Mouse (Mus musculus): ENCODE results near the gene Gtf2ird2. TPM values are rescaled to one million over a fixed set of nuclear protein-coding genes. Genes with fewer than 3 reads are reported as not detected.

Gene Gtf2ird2
- total and polyA plus RNA-seq, 3 experiments: 4.5 to 10.8 (median 9.7) TPM

DNA sequence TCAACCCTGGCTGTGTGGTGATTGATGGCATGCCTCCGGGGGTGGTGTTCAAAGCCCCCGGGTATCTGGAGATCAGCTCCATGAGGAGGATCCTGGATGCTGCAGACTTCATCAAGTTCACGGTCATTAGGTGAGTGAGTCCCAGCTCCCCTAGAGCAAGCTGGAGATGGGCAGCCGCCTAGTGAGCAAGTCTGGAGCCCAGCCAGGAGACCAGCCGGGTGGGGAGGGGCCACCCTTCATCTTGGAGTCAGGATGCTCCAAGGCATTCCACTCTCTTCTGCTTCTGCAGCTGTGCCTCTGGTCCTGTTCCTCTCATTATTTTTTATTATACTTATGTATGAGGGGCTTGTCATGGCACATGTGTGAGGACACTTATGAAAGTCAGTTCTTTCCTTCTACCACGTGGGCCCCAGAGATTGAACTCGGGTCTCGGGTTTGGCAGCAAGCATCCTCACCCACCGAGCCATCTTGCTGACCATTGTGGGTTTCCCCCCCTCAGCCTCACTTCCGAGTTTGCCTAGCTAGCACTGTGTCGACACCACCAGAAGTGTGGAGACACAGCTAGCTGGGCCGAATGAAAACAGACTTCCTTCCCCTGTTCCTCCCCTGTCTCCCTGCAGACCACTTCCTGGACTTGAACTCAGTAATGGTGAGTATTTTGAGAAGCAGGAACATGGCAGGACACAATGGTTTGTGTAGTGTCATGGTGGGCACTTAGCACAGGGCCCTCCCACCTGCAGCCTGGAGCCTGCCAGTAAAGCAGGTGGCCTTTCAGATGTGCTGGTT lies 30.4 kb downstream of the Gtf2ird2 start:
- H3K36me3 ChIP-seq (replicated peaks): no peaks in the 10 kb centered on the region
- no peak for TF ChIP-seq TAL1 (conservative IDR thresholded peaks at IDR 0.05; ENCODE audit: low read depth, low read length)
- no peak for TF ChIP-seq GATA1 (IDR thresholded peaks at IDR 0.05; ENCODE audit: borderline replicate concordance, low read length)
- TF ChIP-seq POLR2AphosphoS5 (IDR thresholded peaks at IDR 0.05; ENCODE audit: insufficient replicate concordance, low read depth, low read length): no peak
- no peak for TF ChIP-seq GATA2 (IDR thresholded peaks at IDR 0.05; ENCODE audit: borderline replicate concordance, low read depth, low read length)
- TF ChIP-seq CTCF (IDR thresholded peaks at IDR 0.05; ENCODE audit: low read depth, low read length): no peak

DNA sequence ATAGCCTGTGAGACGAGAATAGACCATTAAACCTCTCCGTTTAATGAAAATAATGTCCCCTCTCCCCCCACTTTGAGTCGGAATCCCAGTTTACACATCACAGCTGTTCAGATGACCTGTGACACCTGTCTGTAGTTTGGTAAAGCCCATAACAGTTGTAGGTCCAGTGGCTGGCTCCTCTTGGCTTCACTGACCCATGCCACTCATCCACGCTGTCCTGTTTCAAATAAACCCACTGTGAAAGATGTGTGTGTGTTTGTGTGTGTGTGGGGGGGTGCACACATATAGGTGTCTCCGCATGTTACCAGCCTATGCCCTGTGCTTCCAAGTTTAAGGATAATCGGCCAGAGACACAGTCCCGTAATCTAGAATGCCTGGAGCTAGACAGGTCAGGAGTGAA lies 34.1 kb downstream of the Gtf2ird2 start:
- no peak for ATAC-seq (ENCODE audit: extremely low read depth, insufficient number of reproducible peaks, low FRiP score, poor library complexity, severe bottlenecking)
- no peak for TF ChIP-seq TAL1 (conservative IDR thresholded peaks at IDR 0.05; ENCODE audit: low read depth, low read length)
- TF ChIP-seq POLR2AphosphoS5 (IDR thresholded peaks at IDR 0.05; ENCODE audit: insufficient replicate concordance, low read depth, low read length): no peak
- TF ChIP-seq GATA1 (IDR thresholded peaks at IDR 0.05; ENCODE audit: borderline replicate concordance, low read length): no peak
- TF ChIP-seq GATA2 (IDR thresholded peaks at IDR 0.05; ENCODE audit: borderline replicate concordance, low read depth, low read length): no peak
- no peak for TF ChIP-seq CTCF (IDR thresholded peaks at IDR 0.05; ENCODE audit: low read depth, low read length)
- no peak overlapping the region for H3K4me3 ChIP-seq (ENCODE audit: low read depth, low read length)
- H3K9me3 ChIP-seq (replicated peaks): no peaks in the 10 kb centered on the region
- DNase-seq (ENCODE audit: low spot score): no peak
- H3K36me3 ChIP-seq (replicated peaks): peaks cover 5% of the 10 kb centered on the region
- peaks cover 14% of the 10 kb centered on the region for H3K27me3 ChIP-seq (ENCODE audit: insufficient read depth, low read length)
- peaks cover 6% of the 10 kb centered on the region for H3K4me1 ChIP-seq (ENCODE audit: insufficient read depth, low read depth, low read length)

More for the DNA sequence above, 30.4 kb downstream of the Gtf2ird2 start:
- ATAC-seq (ENCODE audit: extremely low read depth, insufficient number of reproducible peaks, low FRiP score, poor library complexity, severe bottlenecking) (no peak), DNase-seq (ENCODE audit: low spot score) (no peak)
- H3K4me1 ChIP-seq (ENCODE audit: insufficient read depth, low read depth, low read length): peaks cover 6% of the 10 kb centered on the region
- H3K4me3 ChIP-seq (ENCODE audit: low read depth, low read length): no peak overlapping the region
- H3K9me3 ChIP-seq (replicated peaks): peaks cover under 1% of the 10 kb centered on the region; the same call in 1 of the 2 replicates
- H3K27me3 ChIP-seq (ENCODE audit: insufficient read depth, low read length): peaks cover under 1% of the 10 kb centered on the region; the same call in 1 of the 2 replicates

DNA sequence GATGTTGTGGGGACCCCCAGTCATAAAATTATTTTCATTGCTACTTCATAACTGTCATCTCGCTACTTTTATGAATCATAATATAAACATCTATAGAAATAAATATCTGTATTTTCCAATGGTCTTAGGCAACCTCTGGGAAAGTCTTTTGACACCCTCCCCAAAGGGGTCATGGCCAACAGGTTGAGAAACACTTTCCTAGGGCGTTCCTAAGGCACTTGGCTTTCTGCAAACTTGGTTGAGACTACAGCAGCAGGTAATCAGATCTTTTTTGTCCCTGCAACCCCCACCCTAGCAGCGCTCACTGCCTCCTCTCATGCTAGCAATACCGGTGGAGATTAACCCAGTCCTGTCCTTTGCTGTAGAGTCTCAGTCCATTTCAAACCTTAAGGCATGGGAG lies 37.5 kb downstream of the Gtf2ird2 start:
- H3K9me3 ChIP-seq (replicated peaks): no peaks in the 10 kb centered on the region
- TF ChIP-seq CTCF (IDR thresholded peaks at IDR 0.05; ENCODE audit: low read depth, low read length): no peak
- no peak for TF ChIP-seq GATA2 (IDR thresholded peaks at IDR 0.05; ENCODE audit: borderline replicate concordance, low read depth, low read length)
- TF ChIP-seq TAL1 (conservative IDR thresholded peaks at IDR 0.05; ENCODE audit: low read depth, low read length): no peak
- no peak for TF ChIP-seq GATA1 (IDR thresholded peaks at IDR 0.05; ENCODE audit: borderline replicate concordance, low read length)
- TF ChIP-seq POLR2AphosphoS5 (IDR thresholded peaks at IDR 0.05; ENCODE audit: insufficient replicate concordance, low read depth, low read length): no peak
- ATAC-seq (ENCODE audit: extremely low read depth, insufficient number of reproducible peaks, low FRiP score, poor library complexity, severe bottlenecking) (no peak), DNase-seq (ENCODE audit: low spot score) (no peak)
- no peak overlapping the region for H3K4me3 ChIP-seq (ENCODE audit: low read depth, low read length)
- H3K4me1 ChIP-seq (ENCODE audit: insufficient read depth, low read depth, low read length): peaks cover 9% of the 10 kb centered on the region
- H3K27me3 ChIP-seq (ENCODE audit: insufficient read depth, low read length): peaks cover 17% of the 10 kb centered on the region
- peaks cover 5% of the 10 kb centered on the region for H3K36me3 ChIP-seq (replicated peaks)

DNA sequence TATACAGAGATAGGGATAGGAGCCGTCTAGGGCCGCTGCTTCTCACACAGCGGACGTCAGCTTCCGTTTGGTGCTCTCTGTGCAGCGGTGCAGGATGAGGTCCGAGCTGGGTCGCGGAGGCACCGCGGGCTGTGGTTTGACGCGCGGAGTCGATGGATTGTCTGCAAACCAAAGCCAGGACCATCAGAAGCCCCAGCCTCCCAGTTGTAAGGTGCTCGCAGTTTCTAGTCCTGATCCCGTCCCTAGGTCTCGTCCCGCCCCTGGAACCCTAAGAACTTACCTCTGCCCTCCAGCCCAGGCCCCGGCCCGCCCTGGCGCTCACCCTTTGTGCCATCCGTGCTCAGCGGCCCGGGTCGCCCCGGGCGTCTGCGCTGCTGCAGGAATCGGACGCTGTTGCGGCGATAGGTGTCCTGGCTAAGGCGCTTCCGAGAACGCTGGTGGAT lies 37.9 kb downstream of the Gtf2ird2 start:
- TF ChIP-seq GATA2 (IDR thresholded peaks at IDR 0.05; ENCODE audit: borderline replicate concordance, low read depth, low read length): no peak
- no peak for TF ChIP-seq CTCF (IDR thresholded peaks at IDR 0.05; ENCODE audit: low read depth, low read length)
- TF ChIP-seq GATA1 (IDR thresholded peaks at IDR 0.05; ENCODE audit: borderline replicate concordance, low read length): no peak
- no peak for TF ChIP-seq TAL1 (conservative IDR thresholded peaks at IDR 0.05; ENCODE audit: low read depth, low read length)
- TF ChIP-seq POLR2AphosphoS5 (IDR thresholded peaks at IDR 0.05; ENCODE audit: insufficient replicate concordance, low read depth, low read length): no peak
- no peaks in the 10 kb centered on the region for H3K9me3 ChIP-seq (replicated peaks)
- no peak overlapping the region for H3K4me3 ChIP-seq (ENCODE audit: low read depth, low read length)
- peaks cover 6% of the 10 kb centered on the region for H3K36me3 ChIP-seq (replicated peaks)
- H3K4me1 ChIP-seq (ENCODE audit: insufficient read depth, low read depth, low read length): peaks cover 11% of the 10 kb centered on the region
- H3K27me3 ChIP-seq (ENCODE audit: insufficient read depth, low read length): peaks cover 19% of the 10 kb centered on the region
- no peak for ATAC-seq (ENCODE audit: extremely low read depth, insufficient number of reproducible peaks, low FRiP score, poor library complexity, severe bottlenecking)
- no peak for DNase-seq (ENCODE audit: low spot score)

DNA sequence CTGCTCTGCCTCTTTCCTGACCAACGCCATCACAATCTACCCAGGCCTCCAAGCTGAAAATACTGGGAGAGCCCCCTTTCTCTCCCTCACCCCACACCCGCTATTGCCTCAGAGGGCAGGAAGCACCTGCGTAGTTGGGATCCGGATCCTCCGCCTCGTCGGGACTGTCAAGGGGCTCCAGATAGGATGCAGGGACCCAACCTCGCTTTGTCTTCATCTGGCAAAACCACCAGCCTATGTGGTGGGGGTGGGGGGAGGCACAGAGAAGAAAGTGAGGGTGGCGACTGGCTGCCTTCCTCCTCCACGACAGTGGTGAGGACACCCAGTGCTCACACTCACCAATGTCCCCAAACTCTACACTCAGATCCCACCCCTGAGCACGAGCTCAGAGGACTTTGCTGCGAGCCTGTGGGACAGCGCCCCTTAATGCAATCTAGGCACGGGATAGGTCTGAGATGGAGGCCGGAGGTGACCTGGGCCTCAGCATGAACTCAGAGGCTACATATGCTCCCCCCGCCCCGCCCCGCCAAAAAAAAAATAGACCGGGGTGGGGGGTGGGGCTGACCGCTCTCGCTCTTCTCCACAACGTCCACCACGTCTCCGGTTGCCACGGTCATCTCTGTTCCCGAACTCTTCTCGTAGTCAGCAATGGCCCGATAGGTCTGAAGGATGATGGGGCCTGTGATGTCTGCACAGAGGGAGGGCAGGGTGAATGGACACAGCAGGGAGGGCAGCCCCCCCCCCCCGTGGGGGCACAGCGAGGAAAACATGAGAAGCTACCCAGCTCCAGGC lies 41.5 kb downstream of the Gtf2ird2 start:
- Histone ChIP-seq H3K27me3 (ENCODE audit: insufficient read depth, low read length) (peaks cover 16% of the 10 kb centered on the region), H3K4me3 (ENCODE audit: low read depth, low read length) (no peak overlapping the region), H3K4me1 (ENCODE audit: insufficient read depth, low read depth, low read length) (peaks cover 35% of the 10 kb centered on the region), H3K9me3 (replicated peaks) (no peaks in the 10 kb centered on the region), H3K36me3 (replicated peaks) (peaks cover 10% of the 10 kb centered on the region)
- DNase-seq (ENCODE audit: low spot score) (no peak), ATAC-seq (ENCODE audit: extremely low read depth, insufficient number of reproducible peaks, low FRiP score, poor library complexity, severe bottlenecking) (no peak)
- no peak for TF ChIP-seq TAL1 (conservative IDR thresholded peaks at IDR 0.05; ENCODE audit: low read depth, low read length)
- no peak for TF ChIP-seq POLR2AphosphoS5 (IDR thresholded peaks at IDR 0.05; ENCODE audit: insufficient replicate concordance, low read depth, low read length)
- TF ChIP-seq CTCF (IDR thresholded peaks at IDR 0.05; ENCODE audit: low read depth, low read length): no peak

DNA sequence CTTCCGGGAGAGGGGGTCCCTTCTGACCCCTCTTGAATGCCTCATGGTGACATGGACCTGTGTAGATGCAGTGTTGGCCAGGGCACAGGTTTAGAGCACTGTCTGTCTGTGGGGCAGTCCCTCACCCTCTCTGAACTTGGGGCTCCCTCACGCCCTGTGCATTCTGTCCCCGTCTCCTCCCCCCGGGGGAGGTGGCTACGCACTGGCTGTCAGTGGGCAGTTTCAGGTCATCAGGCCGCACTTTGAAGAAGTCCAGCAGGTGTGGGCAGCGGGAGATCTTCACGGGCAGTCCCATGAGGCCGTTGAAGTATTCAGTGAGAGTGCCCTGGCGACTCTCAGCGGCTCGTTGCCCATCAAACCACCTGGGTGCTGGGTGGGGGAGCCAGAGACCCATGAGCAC lies 43.1 kb downstream of the Gtf2ird2 start:
- Histone ChIP-seq H3K36me3 (replicated peaks) (peaks cover 6% of the 10 kb centered on the region), H3K4me1 (ENCODE audit: insufficient read depth, low read depth, low read length) (peaks cover 48% of the 10 kb centered on the region), H3K9me3 (replicated peaks) (no peaks in the 10 kb centered on the region), H3K4me3 (ENCODE audit: low read depth, low read length) (no peak overlapping the region; the same call in 1 of the 2 replicates), H3K27me3 (ENCODE audit: insufficient read depth, low read length) (peaks cover 15% of the 10 kb centered on the region)
- no peak for DNase-seq (ENCODE audit: low spot score)
- ATAC-seq (ENCODE audit: extremely low read depth, insufficient number of reproducible peaks, low FRiP score, poor library complexity, severe bottlenecking): no peak
- no peak for TF ChIP-seq GATA1 (IDR thresholded peaks at IDR 0.05; ENCODE audit: borderline replicate concordance, low read length)
- TF ChIP-seq POLR2AphosphoS5 (IDR thresholded peaks at IDR 0.05; ENCODE audit: insufficient replicate concordance, low read depth, low read length): no peak
- no peak for TF ChIP-seq GATA2 (IDR thresholded peaks at IDR 0.05; ENCODE audit: borderline replicate concordance, low read depth, low read length)
- no peak for TF ChIP-seq TAL1 (conservative IDR thresholded peaks at IDR 0.05; ENCODE audit: low read depth, low read length)
- TF ChIP-seq CTCF (IDR thresholded peaks at IDR 0.05; ENCODE audit: low read depth, low read length): no peak
